Mouse (Mus musculus) urinary bladder, adult 18-20 months (tissue): ENCODE data around the gene Cd200r2.
A peak's percentile ranks its signal among the peaks of the same experiment; 100 is the strongest.
"Not testable (repeated sequence)": the region's sequence is repeated elsewhere in the genome, so short reads cannot be mapped to it uniquely, and the experiment has no call there.

ENCODE experiments used
- DNase-seq, 2 experiments: peaks; one replicate each; pipeline ENCODE4 v3.0.0; 2022; ENCODE audit warnings: low spot score in 2 of 2, mixed read lengths in 2 of 2

Cd200r2 gene

DNA sequence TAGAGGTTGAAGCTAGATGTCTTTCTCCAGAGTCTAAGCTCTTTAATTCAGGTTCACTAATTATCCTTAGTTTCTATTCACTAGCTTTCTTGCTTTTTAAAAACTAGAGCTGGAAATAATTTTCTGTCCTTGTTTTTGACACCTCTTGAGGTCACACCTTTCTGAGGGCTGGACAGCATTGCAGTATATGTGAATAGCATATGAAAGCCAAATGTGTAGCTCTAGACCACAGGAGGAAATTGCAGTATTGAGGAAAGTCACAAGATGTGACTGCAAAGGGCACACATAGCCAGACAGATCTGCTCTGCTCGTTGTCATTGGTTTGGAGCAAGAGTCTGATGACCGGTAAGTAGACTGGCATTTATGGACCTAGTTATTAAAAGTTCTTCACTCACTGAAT lies at the start of gene Cd200r2:
Gene Cd200r2 (plus strand): TSS at position 301 of the 400 bp plus-strand sequence.
- no peak for DNase-seq

DNA sequence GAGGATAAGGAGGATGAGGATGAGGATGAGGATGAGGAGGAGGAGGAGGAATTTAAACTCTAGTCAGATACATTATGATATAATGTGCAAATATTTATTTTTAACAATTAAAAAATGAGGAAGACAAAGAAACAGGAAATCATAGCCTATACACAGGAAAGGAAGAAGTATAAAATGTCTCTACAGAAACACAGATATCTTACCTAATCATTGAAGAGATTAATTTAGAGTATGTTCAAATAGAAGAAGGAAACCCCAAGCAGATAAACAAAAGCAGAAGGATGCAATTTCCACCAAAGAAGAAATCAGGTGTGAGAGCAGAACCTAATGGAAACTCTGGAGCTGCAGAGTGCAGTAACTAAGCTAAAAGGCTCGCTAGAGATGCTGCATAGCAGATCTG lies 48.9 kb upstream of the Cd200r2 start:
- DNase-seq, result no peak

DNA sequence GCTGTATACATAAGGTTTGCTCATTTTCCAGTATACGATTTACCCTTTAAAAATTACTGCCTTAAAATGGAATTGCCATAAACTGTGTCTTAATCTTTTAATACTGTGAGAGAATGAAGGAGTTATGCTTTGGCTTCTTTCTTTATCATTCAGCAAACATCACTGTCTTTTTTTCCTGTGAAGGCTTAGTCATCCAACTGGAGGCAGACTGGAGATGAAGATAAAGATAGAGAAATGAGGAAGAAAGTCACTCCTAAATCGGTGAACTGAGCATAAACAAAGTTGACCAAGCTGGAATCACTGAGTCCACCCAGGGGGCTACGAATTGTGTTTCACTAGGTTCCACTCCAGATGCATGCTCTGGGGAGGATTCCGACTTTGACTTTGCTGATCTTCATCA lies 46.4 kb upstream of the Cd200r2 start:
- DNase-seq, result no peak

DNA sequence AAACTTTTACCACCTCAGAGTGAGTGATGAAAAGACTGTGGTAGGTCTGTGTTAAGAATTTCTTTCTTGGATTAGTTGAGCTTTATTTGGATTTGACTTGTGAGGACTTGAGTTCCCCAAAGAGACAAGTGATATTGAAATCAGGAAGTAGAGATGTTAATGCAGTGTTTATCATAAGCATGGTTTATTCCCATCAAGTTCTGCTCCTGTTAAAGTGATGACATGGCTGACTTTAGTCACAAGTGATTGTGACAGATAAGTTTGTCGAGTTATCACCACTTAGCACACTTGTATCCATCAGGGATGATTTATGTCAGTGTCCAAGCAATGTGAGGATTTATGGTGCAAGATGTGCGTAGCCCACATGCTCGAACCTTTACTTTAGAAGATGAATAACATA lies 34.6 kb upstream of the Cd200r2 start:
- DNase-seq, result no peak

DNA sequence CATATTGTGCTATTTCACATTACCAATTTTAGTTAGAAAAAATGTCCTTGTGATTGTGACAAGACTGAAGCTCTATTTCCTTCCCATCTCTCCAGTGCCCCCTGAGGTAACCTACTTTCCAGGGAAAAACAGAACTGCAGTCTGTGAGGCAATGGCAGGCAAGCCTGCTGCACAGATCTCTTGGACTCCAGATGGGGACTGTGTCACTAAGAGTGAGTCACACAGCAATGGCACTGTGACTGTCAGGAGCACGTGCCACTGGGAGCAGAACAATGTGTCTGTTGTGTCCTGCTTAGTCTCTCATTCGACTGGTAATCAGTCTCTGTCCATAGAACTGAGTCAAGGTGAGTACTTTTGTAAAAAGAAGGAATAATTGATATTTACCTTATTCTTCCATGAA lies 33.7 kb upstream of the Cd200r2 start:
- not testable (repeated sequence) for DNase-seq

DNA sequence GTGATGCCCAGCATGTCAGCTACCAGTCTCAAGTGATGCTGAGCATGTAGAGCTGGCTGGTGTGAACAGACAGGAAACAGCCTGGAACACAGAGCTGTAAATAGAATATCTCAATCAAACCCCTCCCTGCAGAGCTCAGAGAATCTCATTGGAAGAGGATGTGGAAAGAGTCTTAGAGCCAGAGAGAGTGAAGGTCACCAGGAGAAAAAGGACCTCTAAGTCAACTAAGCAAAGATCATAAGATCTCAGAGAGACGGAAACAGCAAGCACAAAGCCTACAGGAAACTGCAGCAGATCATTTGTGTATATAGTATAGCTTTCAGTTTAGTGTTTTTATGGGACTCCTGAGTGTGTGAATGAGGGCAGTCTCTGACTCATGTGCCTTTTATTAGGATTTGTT lies 8.3 kb downstream of the Cd200r2 start:
- no peak for DNase-seq

DNA sequence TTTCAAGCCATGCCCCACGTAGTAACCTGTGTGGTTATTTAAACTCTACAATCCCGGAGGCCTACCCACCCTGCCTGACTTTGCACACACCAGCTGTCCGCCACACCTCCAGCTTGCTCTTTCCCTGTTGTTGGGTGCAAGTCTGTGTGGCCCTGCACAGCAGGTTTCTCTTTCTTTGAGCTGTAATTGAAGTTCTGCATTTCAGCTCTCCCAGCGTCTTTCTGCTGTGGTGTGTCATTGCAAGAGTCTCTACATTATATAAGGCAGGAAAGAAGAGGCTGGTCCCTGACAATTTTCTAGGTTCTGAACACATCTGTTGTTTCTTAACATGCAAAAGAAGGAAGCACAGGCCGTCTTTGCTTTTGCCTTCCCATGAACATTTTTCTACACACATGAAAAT lies 9.7 kb downstream of the Cd200r2 start:
- DNase-seq, result no peak

DNA sequence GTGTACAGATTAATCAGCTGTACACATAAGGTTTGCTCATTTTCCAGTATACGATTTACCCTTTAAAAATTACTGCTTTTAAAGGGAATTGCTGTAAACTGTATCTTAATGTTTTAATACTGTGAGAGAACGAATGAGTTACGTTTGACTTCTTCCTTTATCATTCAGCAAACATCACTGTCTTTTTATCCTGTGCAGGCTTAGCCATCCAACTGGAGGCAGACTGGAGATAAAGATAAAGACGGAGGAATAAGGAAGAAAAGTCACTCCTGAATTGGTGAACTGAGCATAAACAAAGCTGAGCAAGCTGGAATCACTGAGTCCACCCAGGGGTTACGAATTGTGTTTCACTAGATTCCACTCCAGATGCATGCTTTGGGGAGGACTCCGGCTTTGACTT lies 10.7 kb downstream of the Cd200r2 start:
- DNase-seq, result no peak

DNA sequence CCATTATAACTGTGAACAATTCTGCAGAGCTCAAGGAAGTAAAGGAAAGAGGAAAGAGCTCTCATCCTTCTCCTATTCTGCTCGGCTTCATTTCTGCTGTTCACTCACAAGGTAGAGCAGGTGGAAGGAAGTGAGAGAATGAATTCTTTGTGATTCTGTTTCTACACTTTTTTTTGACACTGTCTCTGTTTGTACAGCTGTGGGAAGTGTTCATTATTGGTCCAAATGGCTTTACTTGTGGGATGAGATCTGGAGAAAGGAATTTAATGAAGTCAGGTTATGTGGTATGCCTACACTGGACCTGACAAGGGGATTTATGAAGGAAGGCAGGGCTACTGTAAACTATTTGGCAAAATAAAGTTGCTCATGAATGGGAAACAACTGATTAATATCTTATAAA lies 23.9 kb downstream of the Cd200r2 start:
- no peak for DNase-seq

DNA sequence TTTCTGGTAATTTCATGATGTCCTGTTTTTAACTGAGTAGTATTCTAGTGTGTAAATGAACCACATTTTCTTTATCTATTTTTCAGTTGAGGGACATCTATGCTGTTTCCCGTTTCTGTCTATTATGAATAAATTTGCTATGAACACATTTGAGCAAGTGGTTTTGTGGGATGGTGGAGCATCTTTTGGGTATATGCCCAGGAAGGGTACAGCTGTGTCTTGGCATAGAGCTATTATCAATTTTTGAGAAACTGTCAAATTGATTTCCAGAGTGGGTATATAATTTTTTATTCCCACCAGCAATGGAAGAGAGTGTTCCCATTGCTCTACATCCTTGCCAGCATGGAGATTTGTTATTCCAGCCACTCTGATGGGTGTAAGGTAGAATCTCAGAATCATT lies 65.1 kb downstream of the Cd200r2 start:
- DNase-seq, result no peak

DNA sequence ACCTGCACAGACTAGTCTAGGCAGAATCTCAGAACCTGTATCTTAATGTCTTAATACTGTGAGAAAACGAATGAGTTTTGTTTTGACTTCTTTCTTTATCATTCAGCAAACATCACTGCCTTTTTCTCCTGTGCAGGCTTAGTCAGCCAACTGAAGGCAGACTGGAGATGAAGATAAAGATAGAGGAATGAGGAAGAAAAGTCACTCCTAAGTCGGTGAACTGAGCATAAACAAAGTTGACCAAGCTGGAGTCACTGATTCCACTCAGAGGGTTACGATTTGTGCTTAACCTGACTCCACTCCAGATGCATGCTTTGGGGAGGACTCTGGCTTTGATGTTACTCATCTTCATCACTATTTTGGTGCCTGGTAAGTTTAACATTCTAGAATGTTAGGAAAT lies 76.6 kb downstream of the Cd200r2 start, which contains the start of gene Cd200r3:
Gene Cd200r3 (plus strand): TSS at position 211 of the 400 bp plus-strand sequence.
- DNase-seq, result peak in 1 of 2 experiments; percentile 25

DNA sequence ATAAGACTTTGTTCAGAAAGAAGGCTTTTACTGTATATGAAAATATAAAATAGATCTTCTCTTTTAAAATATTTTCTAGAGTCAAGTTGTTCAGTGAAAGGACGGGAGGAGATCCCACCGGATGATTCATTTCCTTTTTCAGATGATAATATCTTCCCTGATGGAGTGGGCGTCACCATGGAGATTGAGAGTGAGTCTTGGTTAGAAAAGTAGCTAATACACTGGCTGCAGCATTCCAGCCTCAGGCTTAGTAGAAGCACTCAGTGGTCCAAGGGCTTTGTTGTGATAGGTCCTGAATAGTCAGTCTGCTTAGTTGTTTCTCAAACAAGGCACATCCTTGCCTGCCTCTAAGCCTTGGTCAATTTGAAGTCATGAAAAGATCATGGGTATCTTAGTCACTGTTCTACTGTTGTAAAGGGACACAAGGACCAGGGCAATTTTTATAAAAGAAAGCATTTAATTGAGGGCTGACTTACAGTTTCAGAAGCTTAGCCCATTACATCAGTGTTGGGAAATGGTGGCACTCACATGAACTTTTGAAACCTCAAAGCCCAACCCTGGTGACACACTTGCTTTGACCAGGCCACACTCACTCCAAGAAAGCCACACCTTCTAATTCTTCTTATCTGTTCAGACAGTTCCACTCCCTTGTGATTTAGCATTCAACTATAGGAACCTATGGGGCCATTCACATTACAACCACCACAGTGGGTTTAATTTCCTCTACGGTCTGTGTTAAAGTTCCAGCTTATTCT lies 84.6 kb downstream of the Cd200r2 start:
- no peak for DNase-seq

DNA sequence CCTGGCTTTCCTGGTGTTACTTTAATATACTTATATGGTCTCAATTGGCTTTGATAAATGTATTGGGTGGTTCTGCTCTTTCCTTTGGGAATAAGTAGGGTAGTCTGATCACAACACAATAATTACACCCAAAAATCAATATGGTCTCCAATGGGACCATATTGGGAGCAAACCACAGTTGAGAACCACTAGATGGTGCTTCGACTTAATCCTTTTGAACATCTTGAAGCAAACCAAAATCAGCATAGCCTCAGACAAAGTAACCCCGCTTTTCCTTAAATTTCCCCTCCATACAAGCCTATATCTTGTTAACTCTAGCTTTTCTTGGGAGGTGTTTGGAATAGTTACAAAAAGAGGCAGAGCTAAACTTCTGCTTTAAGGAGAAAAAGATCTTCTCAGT lies 95.4 kb downstream of the Cd200r2 start:
- DNase-seq, result no peak

DNA sequence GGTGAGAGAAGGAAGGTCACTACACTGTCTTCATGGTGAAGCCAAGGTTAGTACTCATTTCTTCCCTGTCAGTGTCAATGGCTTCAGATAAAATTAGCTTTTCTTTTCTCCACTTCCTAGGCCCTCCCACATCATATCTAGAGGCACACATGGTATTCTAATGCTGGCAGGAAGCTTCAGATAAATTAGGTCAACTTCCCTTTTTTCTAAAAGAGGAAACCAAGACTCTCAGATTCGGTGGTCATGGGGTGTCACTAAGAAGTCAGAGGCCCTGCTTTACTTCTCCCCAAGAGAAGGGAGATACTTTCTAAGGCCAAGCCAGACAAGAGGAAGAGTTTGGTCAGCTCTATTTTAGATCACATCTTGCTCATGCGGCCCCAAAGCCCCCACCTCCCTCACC lies 95.9 kb downstream of the Cd200r2 start:
- DNase-seq, result no peak

DNA sequence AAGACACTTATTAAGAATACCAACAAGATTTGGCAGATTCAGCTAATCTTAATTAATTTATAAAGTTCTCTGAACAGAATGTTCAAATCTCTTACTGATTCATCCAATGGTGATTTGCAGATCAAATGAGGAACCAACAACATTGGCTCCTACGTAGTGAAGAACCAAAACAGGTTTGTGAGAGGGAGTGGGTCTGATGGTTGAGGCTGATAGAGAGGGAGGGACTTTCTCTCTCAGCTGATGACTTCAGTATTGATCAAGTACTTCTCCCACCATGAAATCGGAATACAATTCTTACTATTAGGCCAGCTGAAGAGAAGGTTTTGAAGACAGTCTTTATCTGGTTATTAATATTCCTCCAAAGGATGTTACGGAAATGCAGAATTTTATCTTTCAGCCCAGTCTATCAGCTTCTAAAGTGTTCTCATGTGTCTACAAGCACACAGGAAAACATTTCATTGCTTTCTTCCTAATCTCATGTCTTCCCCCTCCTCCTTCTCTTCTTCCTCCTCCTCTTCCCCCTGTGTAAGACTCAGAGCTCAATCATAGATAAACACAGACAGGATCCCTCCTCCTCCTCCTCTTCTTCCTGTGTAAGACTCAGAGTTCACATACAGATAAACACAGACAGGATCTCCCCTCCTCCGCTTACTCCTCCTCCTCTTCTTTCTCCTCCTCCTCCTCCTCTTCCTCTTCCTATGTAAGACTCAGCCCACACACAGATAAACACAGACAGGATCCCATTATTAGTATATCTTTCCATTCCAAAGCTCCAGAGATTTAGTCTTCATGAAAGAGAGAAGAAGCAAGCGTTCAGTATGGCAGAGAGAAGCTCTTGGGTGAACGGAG lies 97.9 kb downstream of the Cd200r2 start:
- DNase-seq, result no peak

DNA sequence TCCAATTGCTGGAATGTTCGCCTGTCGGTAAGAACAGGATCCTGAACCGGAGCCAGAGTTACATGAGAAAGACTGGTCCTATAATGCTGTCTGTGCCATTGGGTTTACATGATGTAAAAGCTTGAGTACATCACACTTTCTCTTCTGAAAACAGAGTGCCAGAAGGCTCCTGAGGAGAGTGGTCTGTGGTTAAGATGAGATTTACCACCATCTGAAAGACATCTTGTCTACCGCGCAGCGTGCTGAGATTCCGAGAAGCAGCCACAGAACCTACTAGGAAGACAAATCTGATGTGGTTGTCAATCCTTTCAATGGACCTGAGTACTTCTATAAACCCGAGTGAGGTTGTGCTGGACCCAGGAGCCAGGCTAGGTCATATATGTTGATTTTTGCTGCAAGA lies 98.5 kb downstream of the Cd200r2 start:
- DNase-seq, result no peak
